Mouse (Mus musculus): ENCODE data around the gene Pycr2.

DNA sequence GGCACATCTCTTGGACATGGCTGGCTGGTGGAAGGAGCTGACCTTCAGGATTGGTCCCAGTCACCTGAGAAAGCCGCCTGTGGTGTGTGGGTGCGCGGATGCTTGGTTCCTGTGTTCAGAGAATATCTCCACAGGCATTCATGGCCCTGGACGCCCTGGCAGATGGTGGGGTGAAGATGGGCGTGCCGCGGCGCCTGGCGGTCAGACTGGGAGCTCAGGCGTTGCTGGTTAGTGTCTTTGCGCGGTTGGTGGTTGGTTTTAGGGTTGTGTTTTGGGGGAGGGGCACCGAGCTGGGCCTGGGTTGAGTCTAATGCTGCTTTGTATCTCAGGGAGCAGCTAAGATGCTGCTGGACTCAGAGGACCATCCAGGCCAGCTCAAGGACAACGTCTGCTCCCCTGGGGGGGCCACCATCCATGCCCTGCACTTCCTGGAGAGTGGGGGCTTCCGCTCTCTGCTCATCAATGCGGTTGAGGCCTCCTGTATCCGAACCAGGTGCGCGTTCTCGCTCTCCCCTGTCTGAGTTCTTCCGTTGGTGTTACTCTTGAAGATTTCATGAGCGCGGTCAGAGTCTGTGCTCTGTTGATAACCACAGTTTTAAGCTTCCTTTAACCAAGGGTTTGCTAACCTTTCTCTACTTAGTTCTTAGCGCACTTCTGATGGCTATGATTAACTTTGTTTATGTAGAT is 2.5 kb downstream of the Pycr2 start:
- TF ChIP-seq POLR2A (IDR thresholded peaks at IDR 0.05; ENCODE audit: low read depth, low read length), result no peak
- TF ChIP-seq CTCF (IDR thresholded peaks at IDR 0.05; ENCODE audit: extremely low read depth, insufficient read length, insufficient replicate concordance, low read depth, low read length), result no peak

Measured in small intestine, adult 2 months (tissue).